Mouse (Mus musculus): ENCODE results near the gene Mzf1.

DNA sequence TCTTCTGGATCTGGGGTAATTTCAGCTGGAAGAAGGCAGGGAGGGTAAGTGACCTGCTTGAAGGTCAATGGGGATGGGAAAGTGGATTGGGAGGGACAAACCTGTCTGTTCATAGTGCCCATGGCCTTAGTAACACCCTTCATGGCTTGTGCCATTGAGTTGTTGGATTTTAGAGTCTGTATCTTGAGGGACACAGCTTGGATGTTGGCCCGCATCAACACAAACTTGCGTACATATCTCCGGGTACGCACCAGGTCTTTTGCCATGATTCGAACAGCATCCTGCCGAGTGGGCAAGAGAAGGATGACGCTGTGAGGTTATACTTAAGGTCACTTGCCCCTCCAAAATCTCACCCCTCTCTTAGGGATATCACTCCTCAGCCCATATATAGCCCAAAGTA lies 22.0 kb downstream of the Mzf1 start:
- TF ChIP-seq CTCF (IDR thresholded peaks at IDR 0.05; ENCODE audit: control insufficient read depth, insufficient read depth, insufficient replicate concordance, low read depth, low read length), result no peak
- TF ChIP-seq POLR2A (IDR thresholded peaks at IDR 0.05; ENCODE audit: control insufficient read depth, low read depth, low read length), result no peak
